Mouse (Mus musculus) heart, adult 2 months (tissue): ENCODE data around the gene Mgat5.

ENCODE experiments used
- EP300 ChIP-seq: fragments of 200-500 bp; IDR thresholded peaks from 2 replicates; pipeline ENCODE4 v1.6.1; 2011; ENCODE audit warnings: low read depth, low read length, control low read depth; ENCODE audit not compliant: insufficient read depth
- POLR2A ChIP-seq: fragments of 200-500 bp; IDR thresholded peaks from 2 replicates; pipeline ENCODE4 v1.6.1; 2011; ENCODE audit warnings: mild to moderate bottlenecking, low read depth, low read length, control low read depth; ENCODE audit not compliant: insufficient read depth

DNA sequence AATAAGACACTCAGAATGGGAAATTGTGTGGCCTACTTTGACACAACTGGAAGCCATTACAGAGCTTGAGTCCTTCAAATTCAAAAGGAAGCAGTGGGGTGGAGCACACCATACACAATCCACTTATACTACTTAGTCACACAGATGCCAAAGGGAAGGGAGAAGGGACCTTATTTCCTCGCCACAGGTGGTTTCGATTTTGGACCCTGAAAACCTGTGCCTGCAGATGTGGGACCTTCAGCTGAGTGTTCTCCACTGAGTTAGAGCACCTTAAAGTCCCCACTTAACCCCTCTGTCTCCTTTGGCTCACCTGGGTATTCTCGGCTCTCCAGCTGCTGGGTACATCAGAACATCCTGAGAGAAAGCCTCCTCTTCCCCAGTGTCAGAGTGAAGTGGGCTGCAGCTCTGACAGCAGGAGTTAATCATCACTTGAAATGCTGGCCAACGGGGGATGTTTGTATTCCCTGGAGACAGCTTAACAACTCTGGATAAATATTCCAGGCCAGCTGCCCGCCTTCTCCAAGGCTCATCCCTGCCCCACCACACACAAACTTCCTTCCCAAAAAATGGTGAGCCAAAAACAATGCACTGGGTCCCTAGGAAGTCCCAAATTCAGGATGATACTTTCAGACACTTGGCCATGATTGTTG, 240.1 kb downstream of the Mgat5 start:
- no peak for TF ChIP-seq EP300
- TF ChIP-seq POLR2A: no peak
